Mouse (Mus musculus) gastrocnemius, adult 18-20 months (tissue): ENCODE results near the gene Arhgef10l. TPM values are rescaled to one million over a fixed set of nuclear protein-coding genes. Genes with fewer than 3 reads are reported as not detected.

Experiments used
- DNase-seq: peaks from one replicate; pipeline ENCODE4 v3.0.0; 2021; ENCODE audit warnings: low spot score
- total RNA-seq, 2 experiments: library from RNA; stranded (reverse); gene quantifications; 2 replicates each; pipeline ENCODE4 v1.2.3; 2021

The Arhgef10l gene
- total RNA-seq, 2 experiments from 2014 or later = 53.2 to 68.6 TPM

GRCm38 (mm10) chr4:140529735-140530134, 136.1 kb downstream of the Arhgef10l start:
- no peak for DNase-seq

- no peak for DNase-seq
Measured at GRCm38 (mm10) chr4:140528443-140528842, 137.4 kb downstream of the Arhgef10l start.

- DNase-seq = no peak
Measured at GRCm38 (mm10) chr4:140525674-140526177, 140.1 kb downstream of the Arhgef10l start.

GRCm38 (mm10) chr4:140524927-140525326, 140.9 kb downstream of the Arhgef10l start:
- no peak for DNase-seq

- DNase-seq = no peak
Measured at GRCm38 (mm10) chr4:140522873-140523272, 142.9 kb downstream of the Arhgef10l start.

GRCm38 (mm10) chr4:140520719-140521118, 145.1 kb downstream of the Arhgef10l start:
- DNase-seq = no peak

- no peak for DNase-seq
Measured at GRCm38 (mm10) chr4:140513797-140514196, 152.0 kb downstream of the Arhgef10l start.

GRCm38 (mm10) chr4:140509856-140510255, 156.0 kb downstream of the Arhgef10l start:
- no peak for DNase-seq

GRCm38 (mm10) chr4:140507172-140507714, 158.6 kb downstream of the Arhgef10l start:
- no peak for DNase-seq

GRCm38 (mm10) chr4:140505608-140506002, 160.2 kb downstream of the Arhgef10l start:
- no peak for DNase-seq

GRCm38 (mm10) chr4:140504921-140505607, 160.7 kb downstream of the Arhgef10l start:
- no peak for DNase-seq

GRCm38 (mm10) chr4:140504067-140504913, 161.5 kb downstream of the Arhgef10l start:
- no peak for DNase-seq

GRCm38 (mm10) chr4:140500766-140501165, 165.0 kb downstream of the Arhgef10l start:
- no peak for DNase-seq

GRCm38 (mm10) chr4:140499571-140499970, 166.2 kb downstream of the Arhgef10l start:
- DNase-seq = no peak

GRCm38 (mm10) chr4:140497169-140497568, 168.6 kb downstream of the Arhgef10l start:
- no peak for DNase-seq

GRCm38 (mm10) chr4:140491555-140491954, 174.3 kb downstream of the Arhgef10l start:
- DNase-seq = no peak

GRCm38 (mm10) chr4:140485442-140485841, 180.4 kb downstream of the Arhgef10l start:
- no peak for DNase-seq

- no peak for DNase-seq
Measured at GRCm38 (mm10) chr4:140483134-140483533, 182.7 kb downstream of the Arhgef10l start.

- no peak for DNase-seq
Measured at GRCm38 (mm10) chr4:140480369-140481067, 185.3 kb downstream of the Arhgef10l start.

GRCm38 (mm10) chr4:140475194-140475593, 190.6 kb downstream of the Arhgef10l start:
- peak; percentile 4 for DNase-seq

- DNase-seq = no peak
Measured at GRCm38 (mm10) chr4:140469760-140470452, 195.9 kb downstream of the Arhgef10l start.
